Mouse (Mus musculus) layer of hippocampus, postnatal 14 days (tissue): ENCODE results near the gene Vwa3b. TPM values are rescaled to one million over a fixed set of nuclear protein-coding genes. Genes with fewer than 3 reads are reported as not detected.

Source experiments
- DNase-seq, 2 experiments: peaks; one replicate each; pipeline ENCODE4 v3.0.0; 2021 to 2022; ENCODE audit warnings: low spot score in 2 of 2, mixed read lengths in 1 of 2
- total RNA-seq, 2 experiments: library from RNA; stranded (reverse); gene quantifications; 2 replicates each; pipeline ENCODE4 v1.2.3; 2021

Vwa3b gene
- total RNA-seq, 2 experiments from 2014 or later, result 10.5 to 15.0 TPM

DNA sequence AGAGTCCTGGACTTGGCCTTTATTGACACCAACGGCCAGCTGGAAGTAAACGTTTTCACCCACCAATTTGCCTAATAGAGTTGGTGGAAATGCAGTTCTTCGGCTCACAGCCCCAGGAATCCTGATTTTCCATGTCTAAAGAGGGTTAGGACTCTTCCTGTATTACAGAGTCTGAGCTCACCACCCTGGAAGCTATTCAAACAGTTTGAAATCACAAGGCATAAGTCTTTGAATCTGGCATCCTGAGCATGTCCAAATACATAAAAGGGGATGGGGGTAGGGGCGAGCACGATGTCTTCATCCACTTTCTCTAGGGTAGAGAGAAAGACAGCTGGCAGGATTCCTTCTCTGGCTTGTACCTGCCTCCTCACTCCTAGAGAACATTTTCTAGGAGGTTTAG is 34.5 kb downstream of the Vwa3b start:
- DNase-seq, result no peak

DNA sequence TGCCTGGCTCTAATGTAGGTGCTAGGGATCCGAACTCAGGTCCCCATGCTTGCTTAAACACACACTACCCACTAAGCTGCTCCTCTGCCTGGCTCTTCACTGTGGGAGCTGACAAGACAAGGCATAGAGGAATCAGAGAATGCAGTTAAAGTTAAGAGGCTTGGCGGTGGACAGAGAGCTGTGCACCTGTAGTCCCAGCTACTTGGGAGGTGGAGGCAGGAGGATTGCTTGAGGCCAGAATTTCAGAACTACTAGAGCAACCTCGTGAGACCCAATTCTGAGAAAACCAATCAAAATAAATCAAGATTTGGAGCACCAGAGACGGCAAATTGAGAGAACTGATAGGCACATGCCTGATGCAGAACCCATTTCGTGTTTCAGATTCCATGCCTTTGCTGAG is 36.7 kb downstream of the Vwa3b start:
- DNase-seq, result no peak

DNA sequence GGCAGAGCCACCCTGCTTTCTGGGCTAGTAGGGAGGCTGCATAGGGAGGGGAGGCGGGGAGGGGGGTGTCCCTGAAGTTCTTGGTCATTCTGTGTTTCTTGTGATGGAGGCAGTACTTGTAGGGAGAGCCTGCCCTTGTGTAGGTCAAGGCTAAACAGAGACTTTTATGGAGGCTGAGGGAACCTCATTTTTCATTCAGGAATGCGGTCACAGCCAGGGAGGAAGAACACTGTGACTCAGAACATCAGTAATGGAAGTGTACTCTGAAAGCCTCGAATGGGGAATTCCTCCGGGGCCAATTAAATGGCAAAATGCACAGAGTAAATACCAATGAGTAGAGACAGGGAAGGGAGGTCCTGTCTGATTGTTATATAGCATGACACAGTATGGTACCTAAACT is 37.4 kb downstream of the Vwa3b start:
- DNase-seq, result no peak

DNA sequence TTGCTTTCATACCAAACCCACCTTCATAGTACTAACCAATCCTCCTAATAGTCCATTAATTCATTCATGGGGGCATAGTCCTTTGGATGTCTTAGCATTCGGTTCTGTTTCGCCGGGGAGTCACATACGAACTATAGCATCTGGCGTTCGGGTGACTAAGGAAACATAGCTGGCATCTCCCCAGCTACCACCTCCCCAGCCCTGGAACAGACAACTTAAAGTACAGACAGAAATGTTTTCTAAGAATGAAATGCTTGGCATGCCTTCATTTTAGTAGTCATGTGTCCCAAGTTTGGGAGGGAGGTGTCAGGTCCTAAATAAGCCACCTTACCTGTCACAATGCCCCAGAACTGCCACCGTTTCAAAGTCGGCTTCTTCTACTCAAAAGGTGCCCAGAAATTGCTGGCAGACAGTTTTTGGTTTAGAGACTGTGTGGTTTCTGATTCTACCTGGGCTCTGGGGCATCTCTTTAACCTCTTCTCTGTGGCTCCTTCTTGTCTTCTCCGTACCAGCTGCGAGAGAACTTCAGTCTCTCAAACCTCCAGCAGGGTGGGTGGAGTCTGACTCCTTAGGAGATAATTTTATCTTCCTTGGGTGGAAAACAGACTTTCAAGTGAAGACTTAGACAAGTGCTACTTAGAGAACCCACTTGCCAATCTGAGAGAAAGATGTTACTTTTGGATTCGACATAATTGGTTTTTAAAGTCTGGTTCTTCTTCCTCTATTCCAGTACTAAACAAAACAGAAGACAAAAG is 39.4 kb downstream of the Vwa3b start:
- DNase-seq, result peak in 1 of 2 experiments; percentile 30

DNA sequence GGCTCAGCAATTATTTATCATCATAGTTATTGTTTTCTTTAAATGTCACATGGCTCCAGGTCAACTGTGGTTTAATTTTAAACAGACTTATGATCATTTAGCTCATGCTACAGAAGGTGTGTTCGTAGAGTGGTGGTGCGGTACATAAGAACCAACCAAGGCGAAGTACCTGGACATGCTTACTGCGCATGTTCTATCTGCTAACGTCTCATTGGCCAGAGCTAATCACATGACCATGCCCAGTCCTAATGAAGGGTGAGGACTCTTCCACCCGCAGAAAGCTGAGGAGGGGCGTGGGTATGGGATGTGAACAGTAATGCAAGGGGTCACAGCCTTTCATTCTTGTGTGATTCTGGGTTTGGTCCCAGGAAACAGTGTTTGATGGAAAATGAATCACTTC is 49.4 kb downstream of the Vwa3b start:
- DNase-seq, result no peak

DNA sequence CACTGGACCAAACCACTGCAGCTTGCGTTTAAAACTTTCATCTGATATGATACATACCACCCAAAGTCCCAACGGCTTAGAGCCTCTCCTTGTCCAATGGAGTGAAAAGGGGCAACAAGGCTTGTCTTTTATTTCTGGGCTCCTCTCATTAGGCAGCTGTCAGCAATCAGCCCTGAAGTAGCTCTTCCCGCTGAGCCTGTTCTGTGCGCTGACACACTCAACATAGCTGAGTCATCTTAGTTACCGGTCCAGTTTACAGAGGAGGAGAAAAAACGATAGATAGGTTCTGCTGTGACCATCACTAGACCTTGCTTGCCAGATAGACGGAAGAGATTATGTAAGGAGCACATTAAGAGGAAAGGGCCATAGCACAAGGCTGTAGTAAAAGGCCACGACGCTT is 50.9 kb downstream of the Vwa3b start:
- no peak for DNase-seq

DNA sequence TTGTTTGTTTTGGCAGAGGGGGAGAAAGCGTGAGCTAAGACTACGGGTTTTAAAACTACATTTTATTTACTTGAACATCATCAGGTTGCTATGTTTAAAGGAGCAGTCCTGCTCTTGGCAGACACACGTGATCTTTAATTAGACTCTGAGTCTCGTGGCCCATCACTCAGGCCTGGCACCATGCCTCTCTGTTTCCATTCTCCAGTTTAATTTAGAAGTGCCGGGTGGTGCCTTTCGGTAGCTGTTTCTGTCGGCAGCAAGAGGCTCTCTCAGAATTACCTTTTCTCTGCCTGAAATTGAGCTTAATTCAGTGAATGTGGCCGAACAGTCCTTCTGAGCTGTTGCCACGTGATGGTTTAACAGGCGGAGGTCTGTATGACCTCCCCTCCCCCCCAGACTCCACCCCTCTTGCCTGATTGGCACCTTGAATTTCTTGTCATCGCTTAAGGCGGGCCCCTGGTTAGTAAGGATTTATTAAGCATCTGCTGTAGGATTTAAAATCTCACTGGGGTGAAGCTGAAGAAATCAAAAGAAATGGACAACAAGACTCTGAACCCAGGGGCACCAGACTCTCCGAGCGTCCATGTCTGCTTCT is 51.7 kb downstream of the Vwa3b start:
- peak; percentile 56 to 67 for DNase-seq

DNA sequence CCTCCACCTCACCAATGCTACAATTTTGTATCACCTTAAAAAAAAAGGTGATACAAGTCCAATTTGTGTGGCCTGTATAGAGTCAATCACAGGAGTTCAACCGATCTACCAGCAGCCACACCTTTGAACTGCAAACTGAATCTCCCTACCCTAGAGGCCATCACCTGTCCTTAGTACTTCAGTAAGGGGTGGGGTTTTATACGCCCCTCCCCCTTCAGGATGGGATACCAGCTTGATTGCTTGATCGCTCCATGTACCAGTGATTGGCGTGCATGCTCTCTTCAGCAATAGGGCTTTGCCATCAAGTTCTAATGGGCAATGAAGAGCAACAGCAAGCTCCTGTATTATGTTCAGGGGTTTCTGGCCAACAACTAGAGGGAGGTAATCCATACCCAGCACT is 54.0 kb downstream of the Vwa3b start:
- no peak for DNase-seq

DNA sequence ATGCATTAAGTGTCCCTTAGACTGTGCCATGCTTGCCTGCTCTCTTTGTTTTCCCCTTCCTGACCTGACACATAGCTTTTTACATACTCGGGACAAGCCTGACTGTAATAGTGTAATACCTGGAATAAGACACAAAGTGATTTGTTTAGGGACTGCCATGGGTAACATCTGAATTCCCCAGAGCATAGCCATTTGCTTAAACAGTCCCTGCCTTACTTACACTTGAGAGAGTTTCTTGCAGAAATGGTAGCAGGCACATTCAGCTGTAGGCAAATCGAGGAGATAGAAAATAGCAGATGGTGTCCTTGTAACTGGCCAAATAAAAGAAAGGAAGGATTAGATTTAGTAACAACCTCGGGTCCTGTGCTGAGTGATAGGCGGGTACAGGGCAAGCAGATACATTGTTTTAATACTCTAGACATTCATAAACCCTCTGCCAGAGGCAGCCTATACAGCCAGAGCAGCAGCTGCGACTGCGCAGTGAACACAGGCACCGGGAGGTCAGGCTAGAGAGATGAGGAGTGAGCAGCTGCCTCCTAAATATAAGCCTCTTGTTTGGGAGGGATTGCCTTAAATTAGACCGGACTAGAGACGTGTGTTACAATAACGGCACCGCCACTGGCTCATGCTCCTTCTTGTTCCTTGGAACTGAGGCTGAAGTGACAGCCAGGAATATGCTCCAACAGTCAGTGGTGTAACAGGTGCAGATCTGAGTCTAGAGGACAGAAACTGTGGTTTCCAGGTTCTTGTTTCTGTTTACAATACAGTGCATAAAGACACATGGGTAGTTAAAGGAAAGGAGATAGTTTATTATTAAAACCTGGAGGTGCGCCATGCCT is 55.2 kb downstream of the Vwa3b start:
- no peak for DNase-seq

DNA sequence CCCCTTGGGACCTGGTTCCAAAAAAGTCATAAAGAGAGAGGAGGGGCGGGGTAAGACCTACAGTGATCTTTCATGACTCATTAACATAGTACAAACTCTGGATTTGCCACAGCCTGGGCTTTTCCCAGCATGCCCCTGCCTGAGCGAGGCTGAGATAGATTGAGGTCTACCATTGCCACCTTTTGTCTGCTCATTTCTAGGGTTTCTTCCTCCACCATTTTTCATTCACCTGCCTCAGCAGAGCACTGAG is 55.7 kb downstream of the Vwa3b start:
- DNase-seq, result no peak

DNA sequence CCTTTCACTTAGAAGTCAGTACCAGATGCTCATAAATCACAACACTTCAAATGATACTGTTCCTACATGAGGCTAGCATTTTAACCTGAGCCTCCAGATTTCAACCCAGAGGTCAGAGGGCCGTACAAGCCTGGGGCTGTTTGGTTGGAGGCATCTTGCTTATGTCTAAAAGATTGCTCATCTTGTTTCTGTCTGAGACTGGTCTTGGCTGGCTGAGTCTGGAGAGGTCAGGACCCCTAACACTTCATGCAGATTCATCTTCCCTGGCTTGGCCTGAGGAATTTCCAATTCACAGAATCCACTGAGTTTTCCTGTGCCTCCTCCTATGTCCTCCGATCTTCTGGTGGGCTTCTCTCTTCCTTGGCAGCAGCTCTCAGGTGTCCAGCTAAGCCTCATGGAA is 57.7 kb downstream of the Vwa3b start:
- no peak for DNase-seq

DNA sequence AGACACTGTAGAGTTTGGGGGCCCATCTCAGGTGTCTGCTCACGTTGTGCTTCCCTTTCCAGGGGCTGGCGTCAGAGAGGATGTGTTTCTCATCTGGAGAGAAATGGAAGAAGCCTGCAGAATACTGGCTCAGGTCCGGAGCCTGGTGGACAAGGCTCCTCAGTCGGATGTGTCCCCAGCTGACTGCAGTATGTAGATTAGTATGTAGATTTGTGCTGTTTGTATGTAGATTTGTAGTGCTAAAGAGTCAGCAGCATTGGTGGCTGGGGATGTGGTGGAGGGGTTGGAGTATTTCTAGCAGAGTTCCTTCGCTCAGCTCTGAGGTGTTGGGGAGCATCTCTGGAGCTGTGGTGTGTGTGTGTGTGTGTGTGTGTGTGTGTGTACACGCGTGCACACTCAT is 58.8 kb downstream of the Vwa3b start:
- no peak for DNase-seq

DNA sequence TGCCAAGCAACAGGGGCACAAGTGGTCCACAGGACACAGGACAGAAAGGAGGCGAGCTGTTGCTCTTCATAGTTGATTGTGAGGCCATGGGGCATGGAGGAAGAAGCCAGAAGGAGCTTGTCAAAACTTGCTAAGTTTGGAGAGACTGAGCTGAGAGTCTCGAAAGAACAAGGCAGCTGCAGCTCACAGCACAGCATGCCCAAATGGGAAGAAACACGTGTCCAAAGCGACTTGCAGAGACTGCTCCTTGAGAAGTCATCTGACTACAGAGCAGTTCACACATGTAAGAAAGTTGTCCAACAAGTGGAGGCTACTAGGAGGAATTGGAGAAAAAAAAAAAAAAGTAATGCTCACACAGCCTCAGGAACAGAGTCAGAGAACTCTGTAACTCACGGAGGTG is 62.8 kb downstream of the Vwa3b start:
- no peak for DNase-seq

DNA sequence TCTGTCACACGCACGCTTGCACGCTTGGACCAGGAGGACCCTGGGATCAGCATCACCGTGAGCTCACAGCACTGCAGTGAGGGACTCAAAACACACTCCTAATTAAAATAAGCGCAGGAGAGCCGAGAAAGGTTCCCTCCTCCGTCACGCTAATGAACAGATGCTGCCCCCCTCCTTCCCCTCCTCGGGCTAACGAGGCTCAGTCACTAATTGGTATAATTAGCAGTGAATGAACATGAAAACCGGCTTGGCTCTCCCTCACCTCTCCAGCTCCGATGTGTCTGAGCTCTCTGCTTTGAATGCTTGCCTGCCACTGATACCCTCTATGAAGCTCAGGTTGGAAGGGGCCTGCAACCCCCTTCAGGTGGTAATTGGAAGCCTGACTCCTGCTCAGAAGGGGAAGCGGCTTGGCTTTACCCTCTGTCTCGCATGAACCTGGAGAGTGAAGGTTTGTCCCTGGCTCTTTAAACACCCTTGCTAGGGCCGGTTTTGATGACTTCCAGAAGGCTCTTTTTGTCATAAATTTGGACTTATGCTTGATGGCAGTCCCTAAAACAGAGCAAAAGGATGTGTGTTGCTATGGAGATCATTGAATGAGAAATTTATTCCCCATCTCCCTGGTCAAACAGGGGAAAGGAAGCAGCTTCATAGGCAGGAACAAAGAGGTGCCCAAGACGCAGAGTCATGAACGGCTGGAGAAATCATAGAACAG is 71.1 kb downstream of the Vwa3b start:
- peak; percentile 49 to 80 for DNase-seq

DNA sequence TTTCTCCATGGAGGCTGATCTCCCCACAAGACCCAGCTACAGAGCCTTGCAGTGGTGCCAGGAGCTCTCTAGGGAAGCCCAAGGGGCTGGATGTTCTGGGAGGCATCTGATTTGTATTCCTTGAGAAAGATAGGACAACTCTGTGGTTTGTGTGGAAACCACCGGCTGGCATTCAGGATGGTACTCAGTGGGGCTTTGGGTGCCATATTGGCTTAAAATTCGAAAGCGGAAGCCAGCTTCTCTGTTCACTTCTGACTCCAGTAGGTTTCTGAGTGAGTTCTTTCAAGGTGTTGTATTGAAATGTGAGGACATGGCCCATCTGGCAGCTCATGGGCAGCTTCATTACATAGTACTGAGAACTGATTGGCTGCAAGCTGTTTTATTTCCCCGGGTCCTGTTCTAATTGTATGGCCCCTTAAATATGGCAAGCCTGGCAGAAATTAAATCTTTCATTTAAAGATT is 71.7 kb downstream of the Vwa3b start:
- DNase-seq, result no peak

DNA sequence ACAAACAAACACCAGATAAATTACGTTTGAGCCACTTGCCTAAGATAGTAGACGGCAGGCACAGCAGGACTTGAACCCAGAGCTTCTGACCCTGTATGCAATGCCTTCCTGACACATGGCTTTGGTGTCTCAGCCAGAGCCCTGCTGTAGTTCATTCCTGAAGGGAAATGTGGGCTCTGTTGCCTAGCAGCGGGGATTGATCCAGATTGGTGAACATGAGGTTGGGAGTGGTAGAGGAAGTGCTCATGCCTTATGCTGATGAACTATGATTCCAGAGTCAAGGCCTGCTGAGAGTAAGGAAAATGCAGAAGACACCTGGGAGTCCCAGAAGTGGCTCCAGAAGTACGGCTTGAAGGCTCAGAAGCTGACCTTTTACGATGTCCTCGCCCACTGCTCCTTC is 74.0 kb downstream of the Vwa3b start:
- peak; percentile 42 to 79 for DNase-seq

DNA sequence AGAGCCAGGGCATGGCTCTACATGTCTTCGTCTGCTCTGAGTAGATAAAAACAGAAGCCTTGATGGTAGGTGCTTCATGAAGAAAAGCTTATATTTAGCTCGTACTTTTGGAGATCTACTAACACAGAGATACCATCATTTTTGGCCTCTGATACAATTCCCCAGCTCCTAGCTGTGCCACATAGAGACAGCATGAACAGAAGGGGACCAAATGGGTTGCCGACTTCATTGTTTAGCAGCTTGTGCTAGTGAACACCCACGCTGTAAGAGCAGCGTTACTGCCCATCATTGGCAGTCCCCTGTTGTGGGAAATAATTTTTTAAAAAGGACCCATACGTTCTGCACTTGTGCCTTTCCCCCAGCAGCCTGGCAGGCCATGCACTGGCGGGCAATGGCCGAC is 74.6 kb downstream of the Vwa3b start:
- peak in 1 of 2 experiments; percentile 78 for DNase-seq

DNA sequence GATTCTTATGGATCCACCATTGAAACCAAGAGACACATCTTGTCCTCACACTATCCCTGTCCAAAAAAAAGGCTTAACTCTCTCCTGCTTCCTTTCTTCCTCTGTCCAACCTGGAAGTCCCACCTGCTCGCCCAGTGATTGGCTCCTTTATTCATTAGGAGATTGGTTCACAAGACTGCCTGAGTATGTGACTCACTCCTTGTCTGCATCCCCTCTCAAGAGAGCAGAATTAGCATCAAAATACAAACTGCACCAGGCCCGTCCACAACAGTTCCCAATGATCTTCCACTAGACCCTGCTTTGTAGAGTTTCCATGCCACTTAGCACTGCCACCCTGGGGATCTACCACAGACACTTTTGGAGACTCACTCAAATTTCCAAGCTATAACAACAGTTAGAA is 75.3 kb downstream of the Vwa3b start:
- no peak for DNase-seq

DNA sequence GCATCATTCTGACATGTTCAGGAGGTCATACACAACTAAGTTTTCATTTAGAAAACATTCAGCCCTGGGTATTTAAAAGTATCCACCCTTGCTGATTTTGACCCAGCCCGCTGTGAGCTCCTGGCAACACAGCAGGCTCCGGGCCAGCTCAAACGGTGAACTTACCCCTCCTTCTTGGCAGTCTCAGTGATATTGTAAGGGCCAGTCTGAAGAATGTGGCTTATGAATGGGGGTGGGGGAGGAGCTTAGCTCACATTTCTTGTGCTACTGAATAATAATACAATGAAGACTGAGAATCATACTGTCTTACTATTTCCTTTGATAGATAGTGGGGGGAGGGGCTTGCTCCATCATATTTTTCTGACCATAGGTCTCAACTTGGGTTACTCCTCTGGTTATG is 78.8 kb downstream of the Vwa3b start:
- no peak for DNase-seq

DNA sequence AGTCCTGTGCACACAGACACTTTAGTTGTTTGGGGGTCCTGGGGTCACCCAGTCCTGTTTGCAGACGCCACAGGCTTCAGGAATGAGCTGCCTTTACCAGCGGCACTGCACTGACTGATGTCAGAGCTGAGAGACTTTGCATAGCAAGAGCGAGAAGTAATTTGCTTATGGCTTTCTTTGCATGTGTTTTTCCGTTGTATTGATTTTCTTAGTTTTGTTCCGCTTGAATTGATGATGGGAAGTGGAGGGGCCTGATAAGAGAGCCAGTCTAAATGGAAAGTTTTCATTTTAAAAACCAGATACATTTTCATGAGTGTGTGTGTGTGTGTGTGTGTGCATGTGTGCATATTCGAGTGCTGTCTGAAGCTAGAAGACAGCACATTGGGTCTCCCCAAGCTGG is 87.4 kb downstream of the Vwa3b start:
- DNase-seq, result no peak

DNA sequence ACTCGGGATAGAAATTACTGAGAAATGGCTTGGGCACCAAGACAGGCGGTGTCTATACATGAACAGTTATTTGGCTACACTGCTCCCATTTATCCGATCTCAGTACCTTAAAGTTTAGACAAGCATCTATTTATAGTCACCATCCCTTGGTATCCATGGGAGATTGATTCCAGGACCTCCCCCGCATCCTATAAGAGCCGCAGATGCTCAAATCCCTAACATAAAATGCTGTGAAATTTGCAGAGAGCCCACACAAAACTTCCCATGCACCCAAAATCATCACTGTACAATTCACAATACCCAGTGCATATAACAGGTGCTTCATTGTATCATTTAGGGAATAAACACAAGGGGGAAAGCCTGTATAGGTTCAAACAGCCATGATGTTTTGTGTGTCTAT is 89.5 kb downstream of the Vwa3b start:
- DNase-seq, result no peak

DNA sequence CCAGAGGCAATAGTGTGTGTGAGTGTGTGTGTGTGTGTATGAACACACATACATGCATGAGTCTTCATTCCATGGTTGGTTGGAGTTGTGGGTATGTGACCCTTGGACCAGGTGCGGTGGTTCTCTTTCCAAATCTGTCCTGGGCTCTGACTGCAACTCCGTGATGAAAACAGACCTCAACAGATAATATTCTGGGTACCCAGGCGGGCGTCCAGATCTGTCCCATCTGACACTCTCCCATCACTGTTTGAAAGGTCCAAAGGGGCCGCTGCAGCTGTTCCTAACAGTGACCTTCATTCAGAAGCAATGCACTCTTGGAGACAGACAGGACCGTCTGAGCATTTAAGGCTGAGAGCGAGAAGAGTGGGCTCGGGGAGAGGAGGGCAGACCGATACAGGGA is 90.2 kb downstream of the Vwa3b start:
- no peak for DNase-seq
